Mouse (Mus musculus) kidney, postnatal 25 days (tissue): ENCODE results near the gene Emcn.

Source experiments
- DNase-seq, 2 experiments: peaks; one replicate each; pipeline ENCODE4 v3.0.0; 2021; ENCODE audit warnings: mixed read lengths in 2 of 2

The Emcn gene

DNA sequence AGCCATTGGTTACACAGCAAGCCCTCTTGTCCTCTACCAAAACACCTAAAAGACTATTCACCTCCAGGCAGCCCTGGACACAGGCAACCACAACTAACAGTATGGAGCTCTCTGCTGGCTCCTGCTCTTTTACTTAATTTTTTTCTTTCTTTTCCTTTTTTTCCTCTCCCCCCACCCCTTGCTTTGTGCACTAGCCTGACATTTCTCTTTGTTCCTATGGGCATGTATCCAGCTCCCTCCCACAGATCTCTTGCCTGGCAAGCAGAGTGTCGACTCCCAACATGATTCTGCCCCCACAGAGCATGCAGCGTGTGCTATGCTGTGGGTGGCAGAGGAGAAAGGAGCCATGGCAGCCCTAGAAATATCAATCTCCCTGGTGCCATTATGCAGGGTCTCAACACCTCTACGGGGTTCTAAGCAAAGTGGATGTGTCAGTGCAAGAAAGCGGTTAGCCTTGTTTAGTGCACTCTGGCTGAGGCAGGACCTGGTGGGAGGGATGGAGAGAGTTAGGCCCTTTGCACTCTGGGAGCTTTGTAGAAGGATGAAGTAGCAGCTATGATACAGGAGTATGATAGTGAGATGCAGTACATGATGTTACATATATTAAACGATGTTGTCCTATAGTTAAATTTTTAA, 74.7 kb downstream of the Emcn start:
- DNase-seq, result no peak

DNA sequence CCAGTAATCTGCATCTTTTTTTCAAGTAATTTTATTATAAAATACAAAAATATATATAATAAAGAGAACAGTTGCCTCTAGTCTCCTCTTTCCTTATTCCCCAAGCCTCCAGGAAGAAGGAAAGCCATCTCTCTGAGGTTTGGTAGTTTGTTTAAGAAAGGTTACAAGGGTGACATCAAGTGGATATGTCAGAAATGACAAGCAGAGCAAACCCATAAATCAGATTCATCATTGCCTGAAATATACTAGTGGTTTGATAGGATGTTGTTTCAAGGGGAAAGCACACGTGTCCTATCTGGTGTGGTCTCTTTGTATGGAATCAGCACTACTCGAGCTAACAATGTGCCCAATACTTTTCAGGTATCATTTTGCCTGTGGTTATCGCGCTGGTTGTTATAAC, 77.8 kb downstream of the Emcn start:
- no peak for DNase-seq

- DNase-seq, result no peak
These were observed 88.6 kb downstream of the Emcn start for GRCm38 (mm10) chr3:137429516-137429915.

GRCm38 (mm10) chr3:137464902-137465629, 124.2 kb downstream of the Emcn start:
- DNase-seq, result no peak

DNA sequence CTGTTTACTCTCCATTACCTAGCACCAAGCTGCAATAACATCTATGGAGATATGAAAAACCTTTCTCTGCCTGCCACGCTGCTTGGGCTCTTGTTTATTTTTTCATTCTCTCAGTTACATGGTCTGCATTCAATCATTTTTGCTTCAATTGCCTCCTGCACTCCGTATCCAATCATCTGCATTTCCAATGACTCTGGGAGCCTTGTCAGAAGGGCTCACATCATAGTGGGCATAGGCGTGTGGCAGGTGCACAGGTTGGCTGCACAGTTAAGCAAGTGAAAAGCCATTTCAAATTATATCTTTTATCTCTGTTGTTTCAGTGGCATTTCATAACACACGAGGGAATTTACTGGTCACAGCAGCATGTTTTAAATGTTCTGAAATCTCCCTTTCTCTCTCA, 125.1 kb downstream of the Emcn start:
- no peak for DNase-seq

DNA sequence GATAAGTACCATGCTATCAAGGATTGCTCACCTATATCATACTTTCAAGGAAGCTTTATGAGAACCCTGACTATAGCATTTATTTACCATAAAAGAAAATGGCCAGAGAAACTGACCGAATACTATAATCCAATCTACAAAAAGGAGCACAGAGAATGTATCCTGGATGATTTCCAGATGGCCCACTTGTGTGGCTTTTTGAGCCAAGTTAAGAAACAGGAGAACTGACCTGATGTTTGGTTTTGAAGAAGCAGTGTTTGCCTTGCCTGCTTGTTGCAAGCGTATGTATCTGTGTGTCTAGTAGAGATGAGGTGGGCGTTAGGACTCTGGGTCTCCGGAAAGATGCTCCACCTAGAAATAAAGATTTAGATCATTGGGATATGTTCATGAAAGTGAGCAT, 125.9 kb downstream of the Emcn start:
- DNase-seq, result no peak

DNA sequence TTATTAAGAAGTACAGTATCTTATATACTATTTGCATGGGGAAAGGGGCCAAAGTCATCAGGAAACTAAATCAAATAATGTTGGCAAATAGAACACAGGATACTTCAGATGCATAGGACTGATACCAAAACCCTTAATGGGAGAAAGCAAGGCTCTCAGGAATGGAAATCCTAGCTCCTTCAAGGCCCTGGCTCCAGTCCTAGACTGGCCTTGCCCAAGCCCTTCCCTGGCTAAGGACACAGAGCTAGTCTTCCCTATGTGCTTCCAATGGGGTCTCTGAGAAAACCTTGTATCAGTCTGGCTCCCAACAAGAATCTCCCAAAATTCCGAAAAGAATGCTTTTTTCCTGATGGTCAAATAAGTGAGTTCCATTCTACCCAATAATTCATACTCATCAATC, 126.5 kb downstream of the Emcn start:
- no peak for DNase-seq

GRCm38 (mm10) chr3:137472145-137472544, 131.3 kb downstream of the Emcn start:
- no peak for DNase-seq

- no peak for DNase-seq
These were observed 139.0 kb downstream of the Emcn start for GRCm38 (mm10) chr3:137479761-137480339.

DNA sequence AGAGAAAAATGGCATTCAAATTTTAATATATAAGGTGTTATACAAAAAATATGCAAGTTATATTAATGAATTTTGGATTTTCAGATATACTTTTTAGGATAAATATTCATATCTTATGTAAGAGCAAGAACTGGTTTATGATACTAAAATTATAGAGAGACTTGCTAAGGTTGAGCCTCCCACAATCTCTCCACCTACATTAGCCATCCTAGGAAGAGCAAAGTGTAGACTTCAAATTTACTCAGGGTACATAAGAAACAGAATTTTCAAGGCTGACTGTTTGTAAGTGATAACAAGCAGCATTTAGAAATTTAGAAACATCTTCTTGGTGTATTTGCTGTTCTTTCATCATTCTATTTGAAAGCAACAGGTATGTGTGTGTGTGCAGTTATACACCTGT, 140.3 kb downstream of the Emcn start:
- no peak for DNase-seq
